Mouse (Mus musculus) brain, adult 2 months (tissue): ENCODE measurements around the gene Rrp9.
A peak's percentile ranks its signal among the peaks of the same experiment; 100 is the strongest.
"Not testable (repeated sequence)": the region's sequence is repeated elsewhere in the genome, so short reads cannot be mapped to it uniquely, and the experiment has no call there.

Experiments
- DNase-seq: peaks from one replicate; pipeline ENCODE4 v3.0.0; 2011; ENCODE audit warnings: low read depth, low spot score

Gene Rrp9

DNA sequence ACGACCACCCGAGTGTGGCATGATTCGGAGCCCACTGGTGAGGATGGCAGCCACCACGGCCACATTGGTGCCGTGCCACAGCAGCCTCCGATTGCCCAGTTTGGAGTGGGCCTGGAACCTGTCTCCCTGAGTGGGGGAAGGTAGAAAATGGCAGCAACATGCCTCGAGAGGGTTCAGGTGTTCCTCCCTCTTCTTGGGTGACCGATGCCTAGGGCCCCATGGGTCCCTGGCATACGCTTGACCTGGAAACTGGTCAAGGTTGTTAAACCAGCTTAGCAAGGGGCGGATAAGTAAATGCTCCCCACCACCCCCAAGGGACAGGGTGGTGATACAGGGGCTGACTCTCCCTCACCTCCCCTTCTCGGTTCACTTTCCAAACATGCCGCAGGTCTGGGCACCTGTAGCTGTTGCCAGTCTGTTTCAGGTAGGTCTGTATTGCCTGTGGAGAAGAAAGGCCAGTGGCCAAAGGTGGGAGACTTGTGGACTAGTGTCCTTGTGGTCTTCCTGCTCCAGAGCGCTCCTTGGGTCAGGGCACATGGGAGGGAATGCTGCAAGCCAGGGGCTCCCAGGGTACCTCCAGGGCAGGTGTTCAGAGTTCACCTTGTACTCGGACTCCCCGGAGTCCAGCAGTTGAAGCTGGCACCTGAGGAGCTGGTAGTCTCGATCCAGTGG, 2.5 kb upstream of the Rrp9 start:
- DNase-seq: no peak

DNA sequence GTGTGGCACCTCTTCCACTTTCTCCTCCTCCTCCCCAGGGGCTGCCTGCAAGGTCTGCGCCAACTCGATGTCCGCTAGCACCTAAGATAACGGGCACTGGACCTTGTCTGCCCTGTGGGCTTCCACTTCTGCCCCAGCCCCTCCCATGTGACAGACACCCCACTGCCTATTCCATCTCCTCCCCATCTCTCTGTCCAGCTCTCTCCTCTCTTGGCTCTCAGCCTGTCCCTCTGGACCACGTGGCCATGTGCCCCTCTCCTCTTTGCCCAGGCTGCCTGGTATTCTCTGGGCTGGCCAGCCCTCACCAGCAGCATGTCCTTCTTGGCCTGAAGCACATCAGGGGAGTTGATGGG, 2.0 kb upstream of the Rrp9 start:
- no peak for DNase-seq

DNA sequence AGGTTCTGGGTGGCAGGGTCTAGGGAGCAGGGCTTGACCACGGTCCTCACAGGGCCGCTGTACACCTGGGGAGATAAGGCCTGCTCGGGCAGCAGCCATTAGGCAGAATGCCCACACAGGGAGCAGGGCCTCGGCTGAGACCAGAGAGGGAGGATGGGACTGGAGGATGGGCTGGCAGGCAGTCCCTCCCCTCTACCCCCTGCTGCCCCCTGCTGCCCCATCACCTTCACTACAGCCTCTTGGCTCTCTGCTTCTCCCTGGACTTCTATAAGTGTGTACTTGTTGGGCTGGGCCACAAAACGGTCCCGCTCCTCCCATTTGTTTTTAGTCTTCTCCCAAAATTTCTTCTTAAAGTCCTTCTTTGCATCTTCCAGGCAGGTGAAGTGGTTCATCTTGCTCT, 1.3 kb upstream of the Rrp9 start:
- peak; percentile 89 for DNase-seq

GRCm38 (mm10) chr9:106475046-106475445, 717 bp upstream of the Rrp9 start:
- no peak for DNase-seq

DNA sequence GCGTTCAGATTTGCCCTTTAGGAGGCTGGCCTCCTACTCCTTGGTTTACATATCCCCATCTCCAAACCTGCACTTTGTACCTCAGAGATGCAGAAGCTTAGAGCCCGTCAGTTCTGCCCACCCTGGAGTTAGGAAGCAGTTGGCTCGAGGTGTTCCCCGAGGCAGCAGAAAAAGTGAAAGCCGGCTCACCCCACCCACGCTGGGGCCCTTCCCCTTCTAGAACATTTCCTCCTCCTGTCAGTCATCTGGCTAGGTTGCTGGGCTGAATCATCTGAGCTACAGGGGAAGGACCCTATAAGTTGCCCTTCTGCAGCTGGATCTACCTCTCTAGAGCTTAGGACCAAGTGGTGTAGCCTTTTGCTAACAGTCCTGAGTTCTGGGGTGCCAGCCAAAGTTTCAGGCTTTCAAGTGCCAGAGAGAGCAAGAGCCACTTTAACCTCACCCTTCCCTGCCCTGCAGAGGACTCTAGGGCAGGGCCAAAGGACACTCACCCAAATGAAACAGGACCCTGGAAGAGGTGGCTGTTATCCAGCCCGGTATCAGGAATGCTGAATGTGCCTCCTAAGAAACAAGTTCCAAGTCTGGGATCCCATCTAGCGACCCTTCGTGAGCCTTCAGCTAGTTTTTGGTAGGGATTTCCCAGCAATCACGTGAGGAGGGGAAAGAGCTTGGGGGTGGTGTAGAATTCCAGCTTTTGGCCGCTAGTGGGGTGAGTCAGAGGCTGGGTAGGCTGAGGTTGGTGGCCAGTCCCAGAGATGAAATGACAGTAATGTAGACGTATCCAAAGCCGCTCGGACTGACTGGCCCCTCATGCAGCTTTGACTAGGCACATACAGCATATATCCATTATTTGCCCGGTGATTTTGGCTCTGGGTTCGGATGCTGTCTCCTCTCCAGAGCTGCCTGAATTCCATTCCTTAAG, 500 bp downstream of the Rrp9 start:
- peak; percentile 77 for DNase-seq

GRCm38 (mm10) chr9:106476924-106477484, 1.2 kb downstream of the Rrp9 start, which contains the start of gene Parp3:
Gene Parp3 (minus strand): TSS chr9:106476949.
- DNase-seq: peak; percentile 100

- no peak for DNase-seq
Measured at GRCm38 (mm10) chr9:106477649-106478048, 1.9 kb downstream of the Rrp9 start.

DNA sequence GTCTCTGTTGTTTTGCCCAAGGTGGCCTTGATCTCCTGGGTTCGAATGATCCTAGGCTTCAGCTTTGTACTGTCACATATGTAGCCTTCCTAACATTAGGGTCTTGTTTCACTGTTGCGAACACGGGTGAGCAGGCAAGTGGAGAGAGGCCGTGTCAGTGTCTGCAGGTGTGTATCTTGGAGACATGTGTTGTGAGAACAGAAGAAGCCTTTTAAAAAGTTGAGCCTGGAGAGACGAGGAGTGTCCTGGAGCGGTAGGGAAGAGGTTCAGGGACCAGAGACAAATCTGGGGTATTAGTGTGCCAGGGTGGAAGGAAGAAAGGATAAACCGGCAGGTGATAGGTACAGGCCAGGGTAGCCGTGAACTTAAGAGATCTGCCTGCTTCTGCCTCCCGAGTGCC, 2.3 kb downstream of the Rrp9 start:
- DNase-seq: no peak

GRCm38 (mm10) chr9:106480541-106480940, 4.8 kb downstream of the Rrp9 start:
- DNase-seq: no peak

DNA sequence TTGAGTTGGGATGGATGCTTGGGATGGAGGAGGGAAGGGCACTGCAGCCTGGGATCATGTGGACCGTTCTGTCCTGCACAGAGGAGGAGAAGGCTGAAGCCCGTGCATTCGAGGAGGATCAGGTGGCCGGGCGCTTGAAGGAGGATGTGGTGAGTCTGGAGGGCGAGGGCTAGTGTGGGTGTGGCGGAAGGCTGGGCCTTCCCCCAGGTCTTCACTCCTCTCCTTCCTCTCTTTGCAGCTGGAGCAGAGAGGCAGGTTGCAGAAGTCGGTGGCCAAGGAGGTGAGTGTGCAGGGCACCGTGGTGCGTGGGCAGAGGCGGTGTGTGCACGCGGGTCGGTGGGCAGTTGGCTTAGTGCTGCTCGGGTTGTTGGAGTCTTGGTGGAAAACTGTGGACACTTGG, 5.3 kb downstream of the Rrp9 start:
- no peak for DNase-seq

- DNase-seq: no peak
Measured at GRCm38 (mm10) chr9:106481676-106482075, 5.9 kb downstream of the Rrp9 start.

- no peak for DNase-seq
Measured at GRCm38 (mm10) chr9:106482578-106483115, 6.9 kb downstream of the Rrp9 start.

DNA sequence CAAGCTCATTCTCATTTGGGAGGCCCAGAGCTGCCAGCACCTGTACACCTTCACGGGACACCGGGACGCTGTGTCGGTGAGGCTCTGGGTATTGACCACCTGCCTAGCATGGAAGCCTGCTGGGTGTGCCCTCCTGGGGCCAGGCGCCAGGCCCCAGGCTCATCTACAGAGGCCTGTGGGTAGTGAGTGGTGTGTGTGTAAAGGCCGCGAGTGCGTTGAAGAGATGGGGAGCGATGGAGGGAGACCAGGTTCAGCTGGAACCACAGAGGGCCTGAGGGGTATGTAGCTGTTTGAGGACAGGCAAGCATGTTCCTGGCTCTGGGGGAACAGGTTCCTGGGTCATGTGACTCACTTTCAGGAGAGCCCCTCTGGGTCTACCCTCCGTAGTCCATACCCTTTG, 7.4 kb downstream of the Rrp9 start:
- no peak for DNase-seq

GRCm38 (mm10) chr9:106483606-106484005, 7.8 kb downstream of the Rrp9 start:
- no peak for DNase-seq

DNA sequence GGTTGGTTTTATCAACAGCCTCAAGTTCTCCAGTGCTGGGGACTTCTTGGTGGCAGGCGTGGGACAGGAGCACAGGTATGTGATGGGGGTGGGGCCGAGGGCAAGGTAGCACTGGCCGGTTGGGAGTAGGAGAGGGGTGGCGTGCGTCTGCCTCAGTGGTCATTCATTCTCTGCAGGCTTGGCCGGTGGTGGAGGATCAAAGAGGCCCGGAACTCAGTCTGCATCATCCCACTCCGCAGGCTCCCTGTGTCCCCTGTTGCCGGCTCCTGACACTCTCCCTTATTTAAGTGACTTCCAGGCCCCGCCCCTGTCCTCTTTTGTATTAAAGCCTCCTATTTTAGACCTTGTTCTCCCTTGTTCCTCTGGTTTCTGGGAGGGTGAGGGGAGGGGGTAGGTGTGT, 9.3 kb downstream of the Rrp9 start:
- DNase-seq: no peak

DNA sequence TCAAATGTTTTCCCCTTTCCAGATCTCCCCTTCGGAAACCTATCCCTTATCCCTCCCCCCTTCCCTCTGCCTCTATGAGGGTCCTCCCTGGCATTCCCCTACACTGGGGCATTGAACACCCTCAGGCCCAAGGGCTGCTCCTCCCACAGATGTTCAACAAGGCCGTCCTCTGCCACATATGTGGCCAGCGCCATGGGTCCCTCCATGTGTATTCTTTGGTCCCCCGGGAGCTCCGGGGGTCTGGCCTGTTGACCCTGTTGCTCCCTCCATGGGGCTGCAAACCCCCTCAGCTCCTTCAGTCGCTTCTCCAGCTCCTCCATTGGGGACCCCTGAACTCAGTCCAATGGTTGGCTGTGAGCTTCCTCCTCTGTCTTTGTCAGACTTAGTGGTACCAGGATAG, 11.8 kb downstream of the Rrp9 start:
- not testable (repeated sequence) for DNase-seq

GRCm38 (mm10) chr9:106499667-106500066, 23.9 kb downstream of the Rrp9 start, which contains the start of gene Iqcf1:
Gene Iqcf1 (plus strand): TSS chr9:106499967.
- no peak for DNase-seq

GRCm38 (mm10) chr9:106501846-106502245, 26.1 kb downstream of the Rrp9 start:
- DNase-seq: no peak

DNA sequence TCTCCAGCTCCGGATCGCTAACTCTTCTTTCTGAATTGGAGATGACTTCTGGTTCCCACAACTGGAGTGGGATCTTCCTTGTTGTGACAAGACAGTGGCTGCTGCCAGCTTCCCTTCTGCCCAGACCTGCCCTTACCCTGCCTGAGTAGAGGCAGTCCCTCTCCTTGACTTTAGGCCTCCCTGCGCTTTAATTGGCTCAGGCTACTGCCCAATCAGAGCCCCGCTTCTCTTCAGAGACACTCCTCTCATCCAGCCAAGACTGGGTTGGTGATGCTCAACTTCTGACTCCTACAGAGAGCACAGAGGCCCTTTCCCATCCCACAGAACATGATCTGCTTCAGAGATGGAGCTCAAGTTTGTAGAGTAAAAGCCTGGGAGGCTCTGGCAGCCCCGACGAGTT, 28.5 kb downstream of the Rrp9 start:
- DNase-seq: no peak

DNA sequence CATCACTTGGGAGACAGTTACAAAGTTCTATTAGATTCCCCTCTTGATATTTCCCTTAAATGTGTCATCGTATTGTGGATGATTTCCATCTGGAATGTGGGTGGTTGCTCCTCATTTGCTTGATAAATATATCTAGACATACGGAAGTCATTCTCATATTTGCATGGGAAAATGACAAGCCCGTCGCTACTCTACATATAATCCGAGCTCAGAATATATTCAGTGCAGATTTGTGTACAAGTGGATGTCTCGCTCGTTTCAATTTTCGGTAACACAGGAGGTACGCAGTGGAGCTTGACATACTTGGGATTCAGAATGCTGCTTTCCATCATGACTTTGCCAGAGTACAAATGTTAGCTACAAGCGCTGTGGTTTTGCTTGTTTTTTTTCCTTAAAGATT, 33.6 kb downstream of the Rrp9 start:
- peak; percentile 53 for DNase-seq

DNA sequence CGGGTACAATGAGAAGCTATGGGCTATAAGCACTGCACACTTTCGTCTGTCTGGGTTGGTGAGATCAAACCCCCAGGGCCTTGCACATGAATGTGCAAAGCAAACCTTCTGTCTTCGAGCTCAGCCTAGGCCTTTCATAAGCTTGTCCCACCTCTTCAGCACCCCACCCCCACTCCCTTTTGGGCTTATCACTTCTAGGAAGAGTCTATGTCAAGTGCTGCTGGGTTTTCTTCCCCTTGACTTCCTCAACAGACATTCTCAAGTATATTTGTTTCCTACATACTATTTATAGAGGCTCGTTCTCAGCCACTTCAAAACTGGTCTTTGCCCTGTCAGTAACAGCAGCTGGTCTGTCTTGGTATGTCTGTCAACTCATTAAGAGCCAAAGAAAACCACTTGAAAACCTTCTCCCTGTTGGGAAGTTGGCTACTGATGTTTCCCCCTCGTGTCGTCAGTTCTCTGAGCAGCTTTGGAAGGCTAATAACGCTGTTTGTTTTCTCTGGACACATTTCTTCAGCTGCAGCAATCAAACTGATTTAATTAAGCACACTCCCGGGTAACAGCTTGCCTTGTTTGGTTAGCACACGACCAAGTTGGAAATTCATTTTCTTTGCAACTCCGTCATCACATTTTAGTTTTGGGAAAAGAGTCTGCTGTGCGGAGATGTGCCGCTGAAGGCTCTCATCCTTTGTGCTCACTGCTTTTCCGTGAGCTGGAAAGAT, 37.1 kb downstream of the Rrp9 start:
- peak; percentile 55 for DNase-seq

- DNase-seq: no peak
Measured at GRCm38 (mm10) chr9:106513566-106513965, 37.8 kb downstream of the Rrp9 start.
